Mouse (Mus musculus) frontal cortex, postnatal 36 days (tissue): ENCODE measurements around the gene Tbx15.

ENCODE experiments used
- DNase-seq, 2 experiments: peaks; one replicate each; pipeline ENCODE4 v3.0.0; 2022; ENCODE audit warnings: low spot score in 2 of 2

The Tbx15 gene

DNA sequence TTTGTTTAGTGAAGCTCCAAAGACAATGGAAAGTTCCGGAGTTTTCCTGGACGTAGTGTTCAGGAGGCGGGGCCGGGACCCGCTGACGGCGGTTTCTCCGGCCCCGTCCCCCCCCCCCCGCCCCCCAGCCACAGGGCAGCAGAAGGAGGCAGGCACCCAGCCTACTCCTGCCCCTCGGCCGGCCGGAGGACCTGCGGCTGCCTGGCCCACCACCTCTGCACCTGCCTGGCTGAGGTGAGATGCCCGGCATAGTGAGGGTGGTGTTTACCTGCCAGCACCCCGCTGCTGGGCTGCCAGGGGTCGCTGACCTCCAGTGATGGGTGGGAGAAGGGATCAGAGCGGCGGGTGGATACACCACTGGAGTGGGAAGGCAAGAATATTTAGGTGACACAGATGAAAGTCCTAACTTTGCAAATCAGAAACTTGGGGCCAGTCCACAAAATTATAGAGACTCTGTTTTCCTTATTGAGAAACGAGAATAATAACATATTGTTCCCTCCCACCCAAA, at the start of gene Tbx15:
TSS of gene Tbx15 (plus strand) at position 169 of the 508 bp plus-strand sequence.
- DNase-seq = no peak

DNA sequence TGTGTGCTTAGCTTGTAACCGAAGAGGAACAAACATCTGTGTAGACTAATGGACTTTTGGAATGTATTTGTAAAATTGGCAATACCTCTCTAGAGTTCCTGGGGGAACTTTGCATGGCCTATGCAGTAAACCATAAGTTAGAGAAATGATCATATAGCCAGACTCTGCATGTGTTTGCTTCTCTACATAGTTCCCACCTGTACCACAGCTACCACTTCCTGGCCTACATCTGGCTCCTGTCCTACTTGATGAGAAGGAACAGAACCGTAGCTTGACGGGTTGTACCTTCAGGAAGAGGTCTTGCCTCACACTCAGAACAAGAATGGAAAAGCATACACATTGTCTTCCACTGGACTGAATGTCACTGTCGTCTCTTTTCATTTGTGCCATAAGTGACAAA, 46.6 kb upstream of the Tbx15 start:
- DNase-seq = no peak

DNA sequence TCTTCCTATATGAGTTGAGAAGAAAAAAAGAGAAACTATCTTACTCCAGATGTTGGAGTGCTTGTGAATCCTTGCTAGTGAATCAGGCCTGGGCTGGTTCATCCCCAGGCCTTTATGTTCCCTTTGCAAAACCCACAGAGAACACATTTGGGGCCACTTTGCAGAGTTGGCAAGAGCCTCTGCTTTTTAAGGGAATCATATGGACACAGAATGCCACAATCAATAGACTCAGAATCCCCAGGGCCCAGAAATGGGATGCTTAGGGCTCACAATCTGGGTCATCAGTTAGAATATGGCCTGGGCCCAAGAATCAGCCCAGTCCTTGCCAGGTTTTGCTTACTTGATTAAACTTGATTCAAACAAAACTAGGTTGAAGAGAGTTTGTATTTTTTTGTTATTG, 36.9 kb upstream of the Tbx15 start:
- no peak for DNase-seq

DNA sequence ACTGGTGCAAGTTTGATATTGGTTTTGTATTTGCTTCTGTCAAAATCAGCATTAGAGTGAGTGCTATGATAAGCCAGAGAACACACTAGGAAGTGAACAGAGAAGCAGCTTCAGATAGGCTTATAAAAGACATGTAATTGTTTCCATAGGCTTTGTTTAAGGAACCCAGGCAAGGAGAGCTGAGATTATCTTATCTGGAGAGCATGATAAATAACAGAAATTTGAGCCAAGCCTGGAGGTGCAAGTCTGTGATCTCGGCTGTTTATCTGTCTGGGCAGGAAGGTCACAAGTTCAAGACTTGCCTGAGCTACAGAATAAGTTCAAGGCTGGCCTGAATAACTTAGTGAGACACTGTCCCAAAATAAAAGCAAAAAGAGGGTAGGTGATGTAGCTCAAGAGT, 31.8 kb upstream of the Tbx15 start:
- no peak for DNase-seq

DNA sequence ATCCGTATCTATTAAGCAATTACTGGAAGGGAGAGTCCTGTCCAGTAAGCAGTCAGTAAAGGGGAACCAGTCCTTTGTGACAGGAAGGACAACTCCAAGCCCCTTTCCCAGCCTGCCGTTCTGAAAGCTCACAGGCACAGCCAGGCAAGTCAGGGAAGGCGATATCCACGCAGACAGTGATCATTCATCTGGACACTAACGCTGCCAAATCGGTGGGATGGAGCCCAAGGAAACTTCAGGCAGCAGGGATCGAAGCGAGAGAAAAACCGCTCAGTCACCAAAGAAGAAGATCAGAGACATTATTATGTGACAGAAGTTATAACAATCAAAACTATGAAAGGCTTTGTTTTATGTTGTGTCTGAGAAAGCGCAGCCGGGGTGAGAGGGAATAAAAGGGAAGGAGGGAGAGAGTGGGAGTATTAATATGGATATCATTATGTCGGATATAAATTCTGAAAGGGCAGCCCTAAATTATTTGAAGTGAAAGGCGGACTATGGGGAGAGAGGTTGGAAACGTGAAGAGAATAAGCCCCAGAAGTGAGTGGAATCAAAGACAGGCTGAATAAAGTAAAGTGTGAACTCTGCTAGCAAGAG, 29.0 kb upstream of the Tbx15 start:
- no peak for DNase-seq

DNA sequence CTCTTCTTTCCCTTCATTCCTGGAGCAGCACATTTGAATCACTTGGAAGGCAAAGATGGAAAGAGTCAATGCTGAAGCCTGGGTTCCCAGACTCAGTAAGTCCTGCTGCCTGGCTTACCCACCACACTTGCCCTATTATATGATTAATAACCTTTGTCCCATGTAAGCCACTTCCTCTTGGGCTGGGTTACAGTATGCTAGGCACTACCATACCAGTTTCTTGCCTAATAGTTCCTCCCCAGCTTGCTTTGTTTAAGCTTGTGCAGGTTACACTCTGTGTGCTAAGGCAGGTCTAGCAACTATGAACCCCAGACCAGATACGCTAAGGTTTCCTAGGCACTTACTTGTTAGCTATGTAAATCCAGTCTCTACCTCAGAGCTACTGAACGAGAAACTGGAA, 12.4 kb upstream of the Tbx15 start:
- DNase-seq = no peak

DNA sequence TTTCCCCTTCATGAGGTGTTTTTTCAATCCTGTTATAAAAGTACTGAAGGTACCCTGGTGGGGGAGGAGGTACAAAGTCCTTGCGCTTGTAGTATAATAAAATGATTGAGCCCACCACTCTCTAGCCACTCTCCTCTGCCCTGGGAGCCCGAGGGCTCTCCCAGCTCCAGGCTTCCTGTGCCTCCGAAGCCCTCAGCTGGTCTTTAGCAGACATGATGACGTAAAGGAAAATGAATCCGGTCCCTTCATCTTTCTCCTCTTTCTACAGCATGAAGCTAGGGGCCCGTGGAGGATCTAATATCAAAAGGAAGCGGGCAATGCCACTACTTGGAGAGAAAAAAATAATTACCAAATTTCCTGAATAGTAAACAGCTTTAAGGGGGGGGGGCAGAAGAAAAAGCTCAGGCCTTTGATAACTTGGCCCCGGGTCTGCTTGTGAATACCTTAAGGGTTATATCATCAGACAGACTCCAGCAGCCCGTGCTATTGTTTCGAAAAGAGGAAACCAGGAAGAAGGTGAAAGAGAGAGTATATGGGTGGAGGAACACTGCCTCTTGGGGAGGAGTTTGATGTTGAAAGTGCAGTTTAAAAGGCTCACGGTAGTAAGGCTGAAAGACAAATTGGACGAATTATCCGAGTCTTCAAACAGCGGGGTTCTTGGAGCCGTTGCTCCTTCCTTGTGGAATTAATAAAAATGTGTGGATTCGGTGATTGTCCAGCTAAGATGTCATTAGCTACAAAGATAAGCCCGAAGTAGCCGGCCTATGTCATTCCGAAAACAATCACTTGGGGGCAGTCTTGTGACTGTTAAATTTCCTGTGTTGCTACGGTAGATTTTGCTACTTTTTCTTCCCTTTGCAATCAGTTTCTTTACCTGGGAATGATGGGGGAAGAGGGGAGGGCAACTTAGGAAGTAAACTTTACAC, 6.5 kb upstream of the Tbx15 start:
- peak in 1 of 2 experiments; percentile 64 for DNase-seq

DNA sequence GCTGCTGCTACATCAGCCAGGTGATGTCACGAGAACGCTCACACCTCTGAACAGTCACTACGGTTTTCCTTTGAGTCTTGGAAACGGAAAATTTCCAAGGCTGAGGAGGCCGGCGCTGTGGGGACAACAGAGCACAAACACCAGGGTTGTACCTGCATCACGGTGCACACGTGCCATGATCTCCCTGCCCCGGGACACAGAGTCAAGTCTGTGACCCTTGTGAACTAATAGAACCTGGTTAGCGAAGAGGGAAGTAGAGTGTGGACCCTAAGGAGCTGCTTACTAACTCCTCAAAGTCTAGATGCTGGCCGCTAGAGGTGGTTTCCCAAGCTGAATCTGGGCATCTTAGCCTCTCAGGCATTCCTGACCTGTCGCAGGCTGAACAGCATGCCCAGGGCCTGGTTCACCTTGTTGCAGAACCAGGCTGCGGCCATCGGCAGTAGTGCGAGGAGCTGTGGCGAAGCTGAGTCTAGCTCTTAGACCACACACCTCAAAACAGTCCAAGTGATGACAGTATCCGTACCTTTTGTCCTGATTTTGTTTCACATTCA, 5.8 kb upstream of the Tbx15 start:
- no peak for DNase-seq

DNA sequence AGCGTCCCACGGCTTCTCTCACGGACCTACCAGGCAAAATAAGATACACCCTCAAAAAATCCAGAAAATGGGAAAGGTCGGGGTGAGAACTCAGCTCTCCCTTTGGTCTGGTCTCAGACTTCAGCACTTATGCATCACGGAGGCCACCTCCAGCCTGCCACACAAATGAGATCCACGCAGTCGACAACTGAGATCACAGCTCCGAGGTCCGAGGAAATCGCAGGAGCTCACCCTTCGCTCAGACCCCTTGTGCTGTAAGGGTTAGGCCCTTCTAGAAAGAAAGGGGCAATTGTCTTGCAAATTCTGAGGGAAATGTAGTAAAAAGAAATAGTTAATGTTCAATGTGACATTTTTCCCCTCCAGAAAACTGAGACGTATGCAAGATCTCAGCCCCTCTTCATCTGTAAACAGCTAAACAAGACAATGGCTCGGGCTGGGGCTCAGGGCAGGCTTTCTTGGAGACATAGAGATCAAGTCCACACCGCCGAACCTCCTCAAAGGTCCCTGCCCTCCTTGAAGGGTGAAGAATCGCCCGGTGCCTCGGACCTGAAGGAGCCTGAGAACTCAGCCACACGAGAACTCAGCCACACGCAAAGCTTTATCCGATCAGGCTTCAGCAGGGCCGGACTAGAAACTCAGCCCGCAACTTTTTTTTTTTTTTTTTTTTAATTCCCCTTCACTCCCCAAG, 4.9 kb upstream of the Tbx15 start:
- DNase-seq = no peak

DNA sequence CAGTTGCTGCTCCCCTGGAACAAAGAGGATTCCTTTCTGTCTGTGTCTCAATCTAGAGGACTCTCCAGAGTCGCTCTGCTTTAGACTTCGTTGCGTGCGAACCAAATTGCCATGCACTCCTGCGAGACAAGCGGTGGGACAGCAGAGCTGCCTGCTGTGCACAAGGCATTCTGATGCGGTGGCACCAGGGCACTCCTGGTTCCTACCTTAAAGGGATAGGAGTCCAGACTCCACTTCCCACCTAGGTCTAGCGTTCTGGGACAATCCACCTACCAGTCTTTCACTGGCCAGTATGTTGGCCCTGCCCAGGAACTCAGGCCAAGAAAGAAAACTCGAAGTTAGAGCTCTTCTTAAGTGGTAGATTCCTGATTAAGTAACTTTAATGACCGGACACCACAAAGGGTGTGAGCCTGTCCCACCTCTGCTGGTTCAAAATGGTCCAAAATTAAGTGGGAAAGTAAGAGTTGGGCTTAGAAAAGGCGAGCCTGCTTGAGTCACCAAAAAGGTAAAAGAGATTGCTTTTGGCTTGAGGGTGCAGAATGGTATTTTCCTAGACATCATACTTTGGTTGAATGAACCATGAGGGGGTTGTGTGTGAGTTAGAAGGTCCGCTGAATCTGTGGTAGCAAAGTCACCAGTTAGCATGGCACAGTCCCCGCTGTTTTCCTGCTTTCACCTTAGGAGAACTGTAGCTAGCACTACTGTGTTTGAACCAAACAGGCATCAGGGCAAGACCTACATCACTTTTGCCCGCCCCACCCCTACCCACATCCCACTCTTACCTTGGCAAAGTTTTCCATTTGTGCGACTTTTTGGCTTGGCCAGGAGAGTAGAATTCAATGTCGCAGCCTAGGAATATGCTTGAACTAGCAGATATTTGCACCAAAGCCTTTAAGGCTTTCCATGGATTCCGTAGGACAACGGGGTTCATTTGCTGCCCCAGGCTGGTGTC, 4.1 kb upstream of the Tbx15 start:
- DNase-seq = no peak

DNA sequence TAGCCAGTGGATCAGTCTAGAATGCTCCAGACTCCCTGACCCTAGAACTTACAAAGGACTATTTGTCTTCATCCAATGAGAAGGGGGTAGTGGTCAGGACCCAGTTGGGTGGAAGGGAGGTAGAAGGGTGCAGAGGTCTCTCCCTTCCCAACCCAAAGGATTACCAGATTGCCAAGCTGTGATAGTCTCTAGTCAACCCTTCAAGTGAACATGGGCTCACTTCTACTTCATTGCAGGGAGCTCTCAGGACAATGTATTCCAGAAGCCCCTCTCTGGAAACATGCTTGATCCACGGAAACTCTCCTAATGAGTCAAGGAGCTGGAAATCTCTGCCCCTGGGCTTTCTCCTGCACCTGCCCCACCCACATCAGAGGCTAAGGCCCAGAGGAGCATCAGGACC, 1.5 kb upstream of the Tbx15 start:
- no peak for DNase-seq

DNA sequence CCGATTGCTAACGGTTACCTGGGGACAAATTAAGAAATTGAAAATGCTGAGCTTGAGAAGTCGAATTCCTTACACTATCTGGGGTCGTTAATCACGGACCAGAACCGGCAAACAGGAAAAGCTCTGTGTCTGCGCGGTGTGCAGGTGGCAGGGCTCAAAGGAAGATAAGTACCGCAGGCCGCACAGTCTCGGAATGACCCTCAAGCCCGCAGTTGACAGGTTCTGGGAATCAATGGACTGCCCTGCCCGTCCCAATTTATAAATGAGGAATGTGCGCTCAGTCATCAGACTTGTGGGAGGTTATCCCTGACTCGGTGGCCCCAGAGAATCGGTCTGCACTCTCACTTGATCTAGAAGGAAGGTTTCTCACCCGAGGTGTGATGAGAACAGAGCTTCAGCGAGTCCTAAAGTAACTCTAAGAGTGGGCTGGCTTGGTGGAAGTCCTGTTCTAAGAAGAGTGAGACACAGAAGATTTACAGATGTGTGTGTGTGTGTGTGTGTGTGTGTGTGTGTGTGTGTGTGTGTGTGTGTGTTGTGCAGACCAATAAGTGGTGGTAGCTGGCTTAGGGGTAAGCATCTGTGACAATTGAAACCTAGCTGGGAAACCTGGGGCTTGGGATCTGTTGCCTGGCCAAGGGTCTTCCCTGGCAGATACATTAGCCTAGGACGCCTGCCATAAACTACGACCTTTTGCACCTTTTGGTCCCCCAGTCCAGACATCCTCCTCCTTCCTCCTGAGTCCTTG, 708 bp upstream of the Tbx15 start:
- DNase-seq = no peak

DNA sequence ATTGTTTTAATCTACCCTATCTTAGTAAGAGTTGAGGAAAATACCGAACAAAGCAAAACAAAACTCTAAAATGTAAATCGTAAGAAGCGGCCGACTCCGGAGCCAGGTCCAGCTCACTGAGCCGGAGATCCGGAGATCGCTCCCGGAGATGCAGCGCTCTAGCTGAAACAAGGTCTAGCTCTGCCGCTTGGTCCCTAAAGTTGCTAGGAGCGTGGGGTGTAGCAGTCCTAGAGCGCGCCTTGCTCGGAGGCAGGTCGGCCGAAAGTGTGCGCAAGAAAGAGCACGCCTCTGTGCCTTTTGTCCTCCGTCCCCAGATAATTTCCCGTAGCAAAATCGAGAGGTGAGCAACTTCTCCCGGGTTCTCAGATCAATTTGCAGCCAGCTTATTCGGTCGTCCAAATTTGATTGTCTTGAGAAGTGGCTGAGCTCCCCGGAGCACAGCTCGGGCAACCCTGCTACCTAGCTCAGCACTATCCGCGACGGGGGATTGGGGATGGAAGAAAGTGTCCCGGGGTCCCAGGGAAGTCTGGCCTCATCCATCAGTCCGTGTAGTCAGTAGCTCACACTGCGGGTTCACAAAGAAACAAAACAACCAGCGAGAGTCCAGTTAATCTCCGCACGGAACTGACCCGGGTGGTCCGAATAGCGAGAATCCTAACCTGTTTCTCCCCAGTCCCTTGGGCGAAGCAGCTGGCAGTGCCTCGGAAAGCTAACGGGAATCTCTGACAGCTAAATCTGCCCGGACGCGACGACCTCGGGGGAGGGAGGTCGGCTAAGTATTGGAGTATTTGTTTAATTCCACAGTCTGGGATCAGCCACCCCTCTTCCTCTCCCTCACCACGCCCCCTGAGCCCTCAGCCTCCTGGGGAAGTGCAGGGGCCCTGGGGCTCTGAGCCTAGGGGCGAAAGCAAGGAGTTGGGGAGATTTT, 894 bp downstream of the Tbx15 start:
- no peak for DNase-seq

DNA sequence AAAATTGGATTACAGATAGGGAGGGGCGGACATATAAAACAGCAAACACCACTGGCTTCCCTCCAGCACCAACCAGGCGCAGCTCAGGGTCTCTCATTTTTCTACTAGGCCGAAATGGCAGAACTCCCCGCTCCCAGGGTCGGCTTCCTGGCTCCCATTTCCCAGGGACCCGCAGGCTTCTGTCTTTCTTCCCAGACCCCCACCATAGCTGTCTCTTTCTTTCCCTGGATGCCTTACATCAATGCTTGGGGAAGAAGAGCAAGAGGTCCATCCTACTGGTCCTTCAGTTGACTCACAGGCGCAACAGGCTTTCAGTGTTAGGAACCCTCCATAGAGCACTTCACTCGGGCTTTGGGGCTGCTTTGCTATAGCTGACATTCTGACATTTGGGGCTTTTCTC, 2.3 kb downstream of the Tbx15 start:
- DNase-seq = no peak

DNA sequence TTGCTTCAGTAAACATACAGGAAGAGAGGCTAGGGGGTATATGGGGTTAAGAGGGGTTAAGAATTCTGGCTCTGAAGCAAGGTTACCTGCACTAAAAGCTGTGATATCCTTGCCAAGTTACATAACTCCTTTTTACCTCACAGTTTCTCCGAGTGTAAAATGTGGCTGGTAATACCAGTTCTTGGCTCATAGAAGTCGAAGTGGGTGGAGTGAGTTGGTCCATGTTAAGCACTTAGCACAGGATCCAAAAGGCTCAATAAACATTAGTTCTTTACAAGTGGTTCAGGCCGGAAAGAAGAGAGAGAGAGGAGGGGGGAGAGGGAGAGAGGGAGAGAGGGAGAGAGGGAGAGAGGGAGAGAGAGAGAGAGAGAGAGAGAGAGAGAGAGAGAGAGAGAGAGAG, 5.2 kb downstream of the Tbx15 start:
- DNase-seq = no peak

DNA sequence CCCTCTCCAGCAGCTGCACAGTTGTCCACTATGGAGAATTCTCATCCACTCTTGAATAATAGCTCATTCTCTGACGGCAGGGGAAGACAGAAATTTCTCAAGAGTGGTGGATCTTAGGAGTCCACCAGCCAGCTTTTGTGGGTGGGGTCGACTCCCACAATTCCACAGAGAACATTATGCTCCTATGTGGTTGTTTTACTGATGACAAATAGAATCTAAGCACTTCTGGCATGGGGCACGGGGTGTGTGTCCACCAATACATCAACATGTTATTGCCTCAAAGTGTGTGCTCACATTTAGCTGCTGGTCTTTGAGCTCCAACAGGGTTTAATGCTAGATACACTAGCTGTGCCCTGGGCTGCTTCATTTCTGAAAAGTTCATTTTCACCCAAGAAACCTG, 6.4 kb downstream of the Tbx15 start:
- no peak for DNase-seq

DNA sequence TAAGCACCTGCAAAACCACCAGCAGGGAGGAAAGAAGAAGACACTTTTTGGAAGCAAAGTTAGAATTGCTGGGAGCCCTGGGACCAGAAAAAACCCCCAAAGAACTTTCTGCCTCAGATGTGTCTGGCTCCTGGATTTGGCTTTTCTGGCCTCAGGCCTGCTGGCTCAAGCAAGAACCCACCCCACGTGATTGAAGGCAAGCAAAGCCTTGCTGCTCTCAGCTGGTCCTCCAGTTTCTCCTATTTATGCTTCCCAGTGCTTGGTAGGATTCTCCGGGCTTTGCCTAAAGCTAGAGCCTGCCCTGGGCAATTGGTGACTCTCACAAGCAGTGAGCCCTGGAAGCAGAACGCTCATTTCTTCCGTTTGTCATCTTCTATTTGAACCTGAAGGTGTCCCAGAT, 7.4 kb downstream of the Tbx15 start:
- no peak for DNase-seq

DNA sequence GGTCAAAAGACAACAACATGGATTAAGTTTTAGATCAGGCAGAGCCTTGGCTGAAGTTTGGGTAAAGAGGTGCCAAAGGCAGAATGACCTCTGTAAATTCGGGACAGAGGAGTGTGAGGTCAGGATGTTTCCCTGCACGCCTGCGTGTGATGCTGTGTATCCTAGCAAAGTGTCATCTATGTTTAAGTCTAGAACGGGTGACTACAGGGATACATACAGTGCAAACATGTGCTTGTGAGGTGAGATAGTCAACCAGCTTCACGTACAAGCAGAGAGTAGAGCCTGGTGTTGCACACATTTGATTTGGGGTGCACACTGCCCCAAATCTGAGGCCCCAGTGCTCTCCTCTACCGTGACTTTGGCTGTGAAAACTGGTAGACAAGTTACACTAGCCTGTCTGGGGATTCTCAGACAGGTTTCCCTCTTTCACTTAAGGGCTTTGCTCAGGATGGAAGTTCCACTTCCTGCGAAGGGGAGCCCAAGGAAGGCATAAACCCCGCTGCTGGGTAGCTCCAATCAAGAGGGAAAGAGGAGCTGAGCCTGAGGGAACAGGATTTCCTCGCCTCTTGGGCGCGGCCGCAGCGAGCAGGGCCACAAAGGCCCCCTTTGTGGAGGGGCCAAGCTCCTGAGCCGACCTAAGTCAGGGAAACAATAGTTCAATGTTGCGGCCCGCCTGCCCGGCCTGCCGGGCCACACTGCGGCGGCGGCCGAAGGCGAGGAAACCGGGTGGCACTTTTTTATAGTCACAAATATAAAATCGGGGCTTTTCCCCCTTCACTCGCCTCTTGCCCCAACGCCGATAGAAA, 8.0 kb downstream of the Tbx15 start:
- DNase-seq = no peak
